In the genomic region with DNA sequence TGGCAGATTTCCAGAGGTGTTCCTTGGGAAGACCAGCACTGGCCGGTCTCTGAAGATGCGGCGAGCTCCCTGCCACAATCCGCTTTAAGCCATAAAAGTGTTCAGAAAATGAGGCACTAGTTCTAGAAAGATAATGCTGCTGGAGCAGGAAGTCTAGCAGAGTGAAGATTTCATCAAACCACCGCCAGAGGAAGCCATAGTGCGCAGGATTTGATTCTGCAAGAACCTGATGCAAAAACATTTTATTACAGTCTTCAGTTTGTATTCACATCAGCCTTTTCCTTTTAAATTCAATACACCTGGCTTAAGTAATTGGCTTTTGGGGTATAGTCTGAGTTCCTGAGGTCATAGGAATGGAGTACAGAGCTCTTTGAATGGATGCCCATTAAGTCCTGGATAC, we compare ENCODE assay signal across 8 mouse cellular contexts. TPM values are rescaled to one million over a fixed set of nuclear protein-coding genes. Genes with fewer than 3 reads are reported as not detected.
DNase-seq lines count a peak whose midpoint lies in the region; ATAC-seq and TF ChIP-seq lines count a peak whose summit lies in the region.

No protein-coding gene starts in this region.

- TF ChIP-seq EP300 in MEL (IDR thresholded peaks at IDR 0.05; ENCODE audit: low read depth in 1 of 2, low read length in 2 of 2) = peak; percentile 24 to 35; a peak in 2 of 4 replicates

- H3K4me3 ChIP-seq in MEL (ENCODE audit: control insufficient read depth in 1 of 2, insufficient read depth in 1 of 2, low read depth in 2 of 2, low read length in 2 of 2) = peak overlapping the region; percentile 62 to 85
- peak overlapping the region; percentile 53 for H3K4me3 ChIP-seq in hindbrain, embryonic 11.5 days (ENCODE audit: low read depth, low read length)
- H3K4me3 ChIP-seq in midbrain, embryonic 11.5 days (ENCODE audit: low read depth, low read length) = peak overlapping the region; percentile 72; the same call in 1 of the 2 replicates
- no peak overlapping the region for H3K4me3 ChIP-seq in cerebellum, adult 2 months (replicated peaks; ENCODE audit: insufficient read depth, low read depth, low read length)

- peak overlapping the region; percentile 91 for H3K27ac ChIP-seq in MEL (ENCODE audit: control insufficient read depth, low read depth, low read length)
- no peak overlapping the region for H3K27ac ChIP-seq in hindbrain, embryonic 11.5 days (ENCODE audit: low read depth, low read length)
- H3K27ac ChIP-seq in midbrain, embryonic 11.5 days (ENCODE audit: low read depth, low read length) = no peak overlapping the region
- H3K27ac ChIP-seq in cerebellum, adult 2 months (ENCODE audit: insufficient read depth, low read length) = no peak overlapping the region

- peaks cover 31% of the 10 kb centered on the region for H3K79me2 ChIP-seq in MEL (ENCODE audit: control insufficient read depth, insufficient read depth, low read length, poor library complexity)

- H3K4me2 ChIP-seq in hindbrain, embryonic 11.5 days (replicated peaks; ENCODE audit: low read depth, low read length) = peak overlapping the region; percentile 74
- H3K4me2 ChIP-seq in midbrain, embryonic 11.5 days = peak overlapping the region; percentile 85

- peak in 1 of 2 experiments; percentile 27; a peak in 2 of 4 replicates for TF ChIP-seq POLR2A in MEL (IDR thresholded peaks at IDR 0.05; ENCODE audit: control insufficient read depth in 1 of 2, insufficient read depth in 1 of 2, low read depth in 1 of 2, low read length in 2 of 2, poor library complexity in 1 of 2)
- no peak for TF ChIP-seq POLR2A in cerebellum, adult 2 months (IDR thresholded peaks at IDR 0.05; ENCODE audit: borderline replicate concordance, insufficient read depth, low read length)

- peak overlapping the region; percentile 94 for H3K9ac ChIP-seq in MEL (ENCODE audit: control insufficient read depth, low read depth, low read length, poor library complexity, severe bottlenecking)
- H3K9ac ChIP-seq in hindbrain, embryonic 11.5 days (ENCODE audit: low read depth, low read length) = peak overlapping the region; percentile 79
- peak overlapping the region; percentile 83 for H3K9ac ChIP-seq in midbrain, embryonic 11.5 days (ENCODE audit: low read length)

- peak in 2 of 3 experiments; percentile 24 to 41; a peak in 3 of 6 replicates for TF ChIP-seq CTCF in MEL (IDR thresholded peaks at IDR 0.05 in 2 of 3, conservative IDR thresholded peaks at IDR 0.05 in 1 of 3; ENCODE audit: control insufficient read depth in 1 of 3, insufficient read depth in 1 of 3, low read depth in 2 of 3, low read length in 3 of 3, poor library complexity in 1 of 3, severe bottlenecking in 1 of 3)
- no peak for TF ChIP-seq CTCF in cerebellum, adult 2 months (IDR thresholded peaks at IDR 0.05; ENCODE audit: borderline replicate concordance, insufficient read depth, low read depth, low read length)

- H3K9me3 ChIP-seq in MEL (replicated peaks; ENCODE audit: insufficient read depth, low read length) = no peaks in the 10 kb centered on the region
- no peaks in the 10 kb centered on the region for H3K9me3 ChIP-seq in hindbrain, embryonic 11.5 days (ENCODE audit: control insufficient read depth, low read length)
- no peaks in the 10 kb centered on the region for H3K9me3 ChIP-seq in midbrain, embryonic 11.5 days (ENCODE audit: control insufficient read depth, low read length)

- peaks cover 6 to 18% of the 10 kb centered on the region in 2 experiments; a peak in 3 of 4 replicates for H3K4me1 ChIP-seq in MEL (ENCODE audit: control insufficient read depth in 1 of 2, insufficient read depth in 2 of 2, low read length in 2 of 2)
- peaks cover 11% of the 10 kb centered on the region for H3K4me1 ChIP-seq in hindbrain, embryonic 11.5 days (replicated peaks; ENCODE audit: control insufficient read depth, insufficient read depth, low read length)
- peaks cover 17% of the 10 kb centered on the region for H3K4me1 ChIP-seq in midbrain, embryonic 11.5 days (ENCODE audit: control insufficient read depth, insufficient read depth, low read length)
- no peaks in the 10 kb centered on the region; the same call in 1 of the 2 replicates for H3K4me1 ChIP-seq in cerebellum, adult 2 months (ENCODE audit: control insufficient read depth, insufficient read depth, low read length)

- peaks cover 15 to 57% of the 10 kb centered on the region in 2 experiments for H3K36me3 ChIP-seq in MEL (ENCODE audit: control insufficient read depth in 1 of 2, insufficient read depth in 2 of 2, low read length in 2 of 2)
- H3K36me3 ChIP-seq in hindbrain, embryonic 11.5 days (ENCODE audit: control insufficient read depth, insufficient read depth, low read length) = no peaks in the 10 kb centered on the region
- H3K36me3 ChIP-seq in midbrain, embryonic 11.5 days (ENCODE audit: control insufficient read depth, insufficient read depth, low read length) = no peaks in the 10 kb centered on the region

- WGBS in hindbrain, embryonic 11.5 days = 81% methylated on average over 6 of the region's 6 CpGs
- WGBS in midbrain, embryonic 11.5 days = 80% methylated on average over 6 of the region's 6 CpGs
- WGBS in cerebellum, adult 2 months = 82% methylated on average over 6 of the region's 6 CpGs

- ATAC-seq in CD4-positive, CD25-positive, alpha-beta regulatory T cell, adult 4 months = no peak
- ATAC-seq in hindbrain, embryonic 11.5 days (ENCODE audit: low FRiP score) = no peak
- no peak for ATAC-seq in midbrain, embryonic 11.5 days (ENCODE audit: low FRiP score)

- no peaks in the 10 kb centered on the region for H3K27me3 ChIP-seq in MEL (ENCODE audit: control insufficient read depth in 1 of 2, insufficient read depth in 2 of 2, low read length in 2 of 2)
- H3K27me3 ChIP-seq in hindbrain, embryonic 11.5 days (ENCODE audit: control insufficient read depth, insufficient read depth, low read length) = no peaks in the 10 kb centered on the region
- H3K27me3 ChIP-seq in midbrain, embryonic 11.5 days (ENCODE audit: control insufficient read depth, insufficient read depth, low read length) = no peaks in the 10 kb centered on the region
- H3K27me3 ChIP-seq in cerebellum, adult 2 months (ENCODE audit: control insufficient read depth, insufficient read depth, low read length) = no peaks in the 10 kb centered on the region

- peak; percentile 46 for DNase-seq in CD4-positive, CD25-positive, alpha-beta regulatory T cell, adult 2 months (ENCODE audit: low read depth, low spot score)
- peak; percentile 86 for DNase-seq in MEL (ENCODE audit: low read depth, low spot score)
- no peak for DNase-seq in hindbrain, embryonic 11.5 days (ENCODE audit: low spot score)
- DNase-seq in midbrain, embryonic 11.5 days (ENCODE audit: low spot score, missing footprints) = no peak
- no peak for DNase-seq in cerebellum, adult 2 months
- no peak for DNase-seq in cerebellum, postnatal 4 days (ENCODE audit: low spot score in 2 of 2)
- no peak for DNase-seq in adrenal gland, postnatal 36 days

- TF ChIP-seq RAD21 in MEL (IDR thresholded peaks at IDR 0.05; ENCODE audit: low read depth, low read length) = peak; percentile 2

TF ChIP-seq in MEL, 35 proteins besides CTCF, POLR2A, EP300 and RAD21 (continues in another document):
- no peak for TF ChIP-seq ZMIZ1 (IDR thresholded peaks at IDR 0.05; ENCODE audit: low read depth, low read length)
- TF ChIP-seq ZKSCAN1 (IDR thresholded peaks at IDR 0.05; ENCODE audit: low read depth, low read length) = no peak; the same call in 1 of the 2 replicates
- no peak for TF ChIP-seq NELFE (IDR thresholded peaks at IDR 0.05; ENCODE audit: low read depth, low read length)
- no peak for TF ChIP-seq KAT2A (conservative IDR thresholded peaks at IDR 0.05; ENCODE audit: low read depth, low read length)
- TF ChIP-seq MAFK (IDR thresholded peaks at IDR 0.05; ENCODE audit: borderline replicate concordance, low read depth, low read length) = no peak
- TF ChIP-seq USF1 (IDR thresholded peaks at IDR 0.05; ENCODE audit: low read depth, low read length) = no peak
- no peak for TF ChIP-seq BHLHE40 (IDR thresholded peaks at IDR 0.05; ENCODE audit: borderline replicate concordance, low read depth, low read length)
- peak; percentile 24; the same call in 1 of the 2 replicates for TF ChIP-seq TCF12 (IDR thresholded peaks at IDR 0.05; ENCODE audit: low read depth, low read length)
- no peak for TF ChIP-seq POLR2AphosphoS5 (IDR thresholded peaks at IDR 0.05; ENCODE audit: borderline replicate concordance, low read depth, low read length)

RNA-seq across cellular contexts. Expression of a gene that starts 1.0 kb away (rescaled TPM):
- polyA plus RNA-seq in CD4-positive, CD25-positive, alpha-beta regulatory T cell, adult 4 months (2017; shearing (Covaris generic)) = 10 to 100 TPM; 52.3 to 63.9 TPM
- total RNA-seq in MEL (2012; rRNA removed) = 60.6 and 63.4 TPM in 2 replicates
- 100 to 1,000 TPM in 1 of 2 experiments, 10 to 100 TPM in 1; 68.9 to 165 TPM for polyA plus RNA-seq in MEL (2012; ENCODE audit: insufficient read depth in 1 of 2, insufficient read length in 2 of 2, low read depth in 1 of 2, low replicate concordance in 2 of 2, missing spikeins in 1 of 2)
- 121 and 136 TPM in 2 replicates for polyA plus RNA-seq in hindbrain, embryonic 11.5 days (2014; fragmentation: Nextera tagmentation; extraction: Ambion mirVana)
- polyA plus RNA-seq in midbrain, embryonic 11.5 days (2014; fragmentation: Nextera tagmentation; extraction: Ambion mirVana) = 121 and 130 TPM in 2 replicates
- polyA plus RNA-seq in cerebellum, adult 2 months (2012; rRNA removed) = 116 and 117 TPM in 2 replicates
- total RNA-seq in adrenal gland, postnatal 36 days (2021) = 100 to 1,000 TPM; 109 to 114 TPM

RNA-seq across cellular contexts. Expression of a gene that starts 4.6 kb away (rescaled TPM):
- 10 to 100 TPM; 12.5 TPM for polyA plus RNA-seq in CD4-positive, CD25-positive, alpha-beta regulatory T cell, adult 4 months (2017; shearing (Covaris generic))
- 8.2 and 8.4 TPM in 2 replicates for total RNA-seq in MEL (2012; rRNA removed)
- polyA plus RNA-seq in MEL (2012; ENCODE audit: insufficient read depth in 1 of 2, insufficient read length in 2 of 2, low read depth in 1 of 2, low replicate concordance in 2 of 2, missing spikeins in 1 of 2) = 10 to 100 TPM in 1 of 2 experiments, not detected in 1; 11.8 TPM
- polyA plus RNA-seq in hindbrain, embryonic 11.5 days (2014; fragmentation: Nextera tagmentation; extraction: Ambion mirVana) = 17.0 and 20.3 TPM in 2 replicates
- polyA plus RNA-seq in midbrain, embryonic 11.5 days (2014; fragmentation: Nextera tagmentation; extraction: Ambion mirVana) = 20.1 and 20.8 TPM in 2 replicates
- 8.6 and 9.8 TPM in 2 replicates for polyA plus RNA-seq in cerebellum, adult 2 months (2012; rRNA removed)
- total RNA-seq in adrenal gland, postnatal 36 days (2021) = 10 to 100 TPM; 14.8 to 18.3 TPM

RNA-seq across cellular contexts. Expression of a gene that starts 11.3 kb away (rescaled TPM):
- not detected for polyA plus RNA-seq in CD4-positive, CD25-positive, alpha-beta regulatory T cell, adult 4 months (2017; shearing (Covaris generic))
- 0.04 and 0.07 TPM in 2 replicates for total RNA-seq in MEL (2012; rRNA removed)
- polyA plus RNA-seq in MEL (2012; ENCODE audit: insufficient read depth in 1 of 2, insufficient read length in 2 of 2, low read depth in 1 of 2, low replicate concordance in 2 of 2, missing spikeins in 1 of 2) = under 1 TPM in 1 of 2 experiments, not detected in 1; 0.19 TPM
- polyA plus RNA-seq in hindbrain, embryonic 11.5 days (2014; fragmentation: Nextera tagmentation; extraction: Ambion mirVana) = 0.70 and 0.86 TPM in 2 replicates
- 0.79 and 0.88 TPM in 2 replicates for polyA plus RNA-seq in midbrain, embryonic 11.5 days (2014; fragmentation: Nextera tagmentation; extraction: Ambion mirVana)
- polyA plus RNA-seq in cerebellum, adult 2 months (2012; rRNA removed) = 0.03 TPM in 1 of 2 replicates, not detected in the other
- total RNA-seq in adrenal gland, postnatal 36 days (2021) = not detected

Comparison
In these comparisons a context has a peak if more than half of its experiments do, and no peak if none do; other contexts are left out.
1. DNase-seq: peak in CD4-positive, CD25-positive, alpha-beta regulatory T cell, adult 2 months (single experiment) and MEL (single experiment); none in hindbrain, embryonic 11.5 days (single experiment), midbrain, embryonic 11.5 days (single experiment), cerebellum, adult 2 months (0 of 2), cerebellum, postnatal 4 days (0 of 2) and adrenal gland, postnatal 36 days (0 of 2).
2. Peak in every context shown above with its lines, with median percentiles within 50 percentile points of each other: H3K9ac ChIP-seq.